Mouse (Mus musculus) adrenal gland (tissue): ENCODE results near the gene E130308A19Rik.

Source experiments
- intact Hi-C: fragments of 180-260 bp; cut with DNase I; formaldehyde crosslinking; loops from one replicate; pipeline ENCODE4 v1.15.1; 2025

Gene E130308A19Rik

DNA sequence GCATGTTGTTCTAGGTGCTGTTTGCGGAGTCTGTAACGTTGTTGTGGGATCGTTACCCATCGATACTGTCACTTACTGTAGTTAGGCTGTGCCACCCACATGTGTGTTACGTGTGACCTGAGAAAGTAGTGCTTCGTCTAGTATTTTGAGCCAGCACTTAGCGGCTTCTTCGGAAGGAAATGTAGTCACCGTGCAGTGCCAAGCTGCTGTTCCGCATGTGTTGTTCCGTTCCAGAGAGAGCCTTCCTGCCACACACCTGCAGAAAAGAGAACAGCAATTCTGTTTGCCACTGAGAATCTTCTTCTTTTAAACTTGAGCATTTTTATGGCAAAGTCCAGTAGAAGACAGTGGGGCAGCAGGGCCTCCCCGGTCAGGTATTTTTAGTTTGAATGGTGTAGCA is 100.5 kb downstream of the E130308A19Rik start:
- intact Hi-C loops: no loop called here

DNA sequence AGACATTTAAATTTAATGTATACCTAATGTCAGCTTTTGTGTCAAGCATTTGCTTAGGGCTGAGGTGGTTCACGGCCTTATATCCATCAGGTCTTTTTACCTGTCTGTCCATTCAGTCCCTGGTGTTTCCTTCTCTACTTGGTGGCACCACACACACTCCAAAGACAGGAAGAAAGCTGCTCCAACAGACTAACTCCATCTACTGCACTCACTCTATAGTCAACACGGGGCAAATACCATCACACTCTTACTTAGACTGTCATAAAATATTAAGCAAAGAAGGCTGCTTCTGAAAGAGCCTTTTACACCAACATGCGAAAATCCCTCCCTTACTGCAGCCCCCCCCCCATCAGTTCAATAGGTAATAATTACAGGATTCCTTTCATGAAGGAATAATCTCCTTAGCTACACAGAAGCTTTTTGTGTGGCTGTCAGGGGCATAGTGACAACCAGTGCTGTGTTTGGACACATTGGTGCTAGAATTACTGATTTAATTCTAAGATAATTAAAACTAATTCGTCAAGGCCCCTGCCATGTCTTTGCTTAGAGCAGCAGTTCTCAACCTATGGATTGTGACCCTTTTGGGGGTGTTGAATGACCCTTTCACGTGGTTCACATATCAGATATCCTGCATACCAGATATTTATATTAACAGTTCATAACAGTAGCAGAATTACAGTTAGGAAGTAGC is 101.3 kb downstream of the E130308A19Rik start:
- intact Hi-C loops: no loop called here

GRCm38 (mm10) chr4:59727878-59728261 is 101.9 kb downstream of the E130308A19Rik start:
- intact Hi-C loops: no loop called here

DNA sequence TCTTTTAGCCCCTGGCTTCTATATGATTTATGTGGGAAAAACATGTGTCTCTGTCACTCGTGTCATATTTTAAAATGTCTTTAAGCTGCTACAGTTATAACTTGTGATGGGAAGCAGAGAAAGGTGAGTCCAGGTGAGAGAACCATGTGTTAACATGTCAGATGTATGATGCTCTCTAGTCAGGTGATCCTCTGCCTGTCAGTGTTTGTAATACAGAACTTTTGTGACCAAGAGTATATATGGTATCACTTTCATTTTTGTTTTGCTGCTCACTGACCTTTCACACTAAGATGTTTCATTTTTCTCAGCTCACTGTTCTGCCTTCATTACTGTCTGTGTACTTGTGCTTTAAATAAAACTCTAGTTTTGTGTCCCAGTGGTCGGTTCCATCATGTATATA is 102.8 kb downstream of the E130308A19Rik start:
- intact Hi-C loops: no loop called here

- intact Hi-C loops: no loop called here
Measured at GRCm38 (mm10) chr4:59731544-59731943, 105.5 kb downstream of the E130308A19Rik start.

GRCm38 (mm10) chr4:59739321-59739720 is 113.3 kb downstream of the E130308A19Rik start:
- intact Hi-C loops: no loop called here

DNA sequence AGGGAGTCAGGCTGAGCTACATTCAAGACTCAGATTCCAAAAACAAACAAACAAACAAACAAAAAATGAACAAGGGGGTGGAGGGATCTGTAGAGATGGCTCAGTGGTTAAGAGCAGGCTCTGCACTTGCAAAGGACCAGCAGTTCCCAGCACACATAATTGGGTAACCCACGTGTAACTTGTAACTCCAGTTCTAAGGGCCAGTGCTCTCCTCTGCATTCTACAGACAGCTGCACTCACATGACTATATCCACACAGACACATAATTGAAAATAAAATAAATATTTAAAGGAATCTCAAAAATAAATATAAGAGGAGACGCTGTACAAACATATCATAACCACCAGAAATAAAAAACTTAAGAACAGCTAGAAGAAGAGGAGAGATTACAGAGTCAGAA is 113.9 kb downstream of the E130308A19Rik start:
- intact Hi-C loops: no loop called here

GRCm38 (mm10) chr4:59753491-59754140 is 127.6 kb downstream of the E130308A19Rik start:
- intact Hi-C loops: no loop called here

GRCm38 (mm10) chr4:59756332-59757082 is 130.5 kb downstream of the E130308A19Rik start:
- intact Hi-C loops: no loop called here

- intact Hi-C loops: no loop called here
Measured at GRCm38 (mm10) chr4:59757452-59758435, 131.7 kb downstream of the E130308A19Rik start.

- intact Hi-C loops: no loop called here
Measured at GRCm38 (mm10) chr4:59760016-59760415, 134.0 kb downstream of the E130308A19Rik start.

DNA sequence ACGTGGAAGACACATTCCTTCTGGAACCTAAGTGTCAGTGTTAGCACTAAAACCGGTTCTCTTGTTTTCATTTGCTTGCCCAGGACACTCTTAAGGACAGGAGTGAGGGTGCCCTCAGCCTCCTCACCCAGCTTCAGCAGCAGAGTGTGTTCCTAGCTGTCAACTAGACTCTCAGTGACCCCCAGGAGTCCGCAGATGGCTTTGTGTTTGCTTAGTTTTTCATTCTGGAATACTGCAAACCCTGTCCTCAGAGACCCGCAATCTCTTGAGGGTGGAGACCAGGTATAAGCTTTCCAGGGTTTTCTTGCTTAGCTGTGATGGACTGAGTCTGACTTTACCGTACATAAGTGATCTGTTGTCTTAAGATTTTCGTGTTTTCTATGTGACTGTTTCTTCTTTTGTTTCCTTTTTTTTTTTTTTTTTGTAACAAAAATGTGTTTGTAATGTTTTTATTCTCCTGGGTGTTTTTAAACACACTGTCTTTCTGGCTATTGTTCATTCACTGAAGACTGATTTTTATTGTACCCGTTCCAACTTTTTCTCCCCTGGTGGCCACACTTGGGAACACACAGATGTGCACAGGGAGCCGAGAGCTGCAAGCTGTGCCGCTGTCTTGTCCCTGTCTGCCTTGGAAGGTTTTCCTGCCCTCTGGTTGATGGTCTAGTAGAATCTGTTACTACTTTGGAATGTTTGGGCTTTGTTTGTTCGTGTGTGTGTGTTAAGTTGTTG is 134.8 kb downstream of the E130308A19Rik start:
- intact Hi-C loops: no loop called here

DNA sequence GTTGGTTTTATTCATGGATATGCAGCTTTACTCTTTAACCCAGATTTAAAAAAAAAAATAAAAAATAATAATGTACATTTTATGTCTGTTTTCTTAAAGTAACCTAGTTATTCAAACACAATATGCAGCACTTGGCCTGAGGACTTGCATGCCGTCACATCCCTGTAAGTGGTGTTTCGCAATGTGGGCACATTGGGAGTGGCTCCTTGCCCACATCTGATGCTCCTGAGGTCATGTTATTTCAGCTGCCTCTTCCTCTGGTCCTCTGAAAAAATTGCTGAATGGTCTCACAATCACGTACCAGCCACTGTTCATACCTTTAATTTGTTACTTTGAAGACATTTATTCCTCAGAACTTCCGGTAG is 135.3 kb downstream of the E130308A19Rik start:
- intact Hi-C loops: no loop called here

- intact Hi-C loops: no loop called here
Measured at GRCm38 (mm10) chr4:59764950-59765349, 138.9 kb downstream of the E130308A19Rik start.

GRCm38 (mm10) chr4:59765385-59766005 is 139.5 kb downstream of the E130308A19Rik start:
- intact Hi-C loops: no loop called here

DNA sequence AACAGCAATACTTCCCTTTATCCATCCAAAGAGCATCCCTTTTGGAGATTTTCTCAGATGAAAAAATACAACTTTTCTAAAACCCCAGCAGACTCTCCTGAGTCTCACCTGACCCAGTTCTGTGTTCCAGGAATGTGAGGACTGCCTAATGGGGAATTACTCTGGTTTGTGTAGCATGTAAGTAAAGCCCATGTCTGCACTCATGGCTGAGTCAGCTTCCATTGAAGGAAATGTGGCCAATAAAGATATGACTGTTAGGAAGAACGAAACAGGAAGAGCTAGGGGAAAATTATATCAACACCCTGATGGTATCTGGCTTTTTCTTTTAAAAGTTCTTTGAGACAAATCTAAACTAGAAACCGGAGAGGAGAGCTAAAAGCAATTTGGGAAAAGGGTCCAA is 141.7 kb downstream of the E130308A19Rik start:
- intact Hi-C loops: no loop called here

GRCm38 (mm10) chr4:59772171-59772879 is 146.3 kb downstream of the E130308A19Rik start:
- intact Hi-C loops: no loop called here

DNA sequence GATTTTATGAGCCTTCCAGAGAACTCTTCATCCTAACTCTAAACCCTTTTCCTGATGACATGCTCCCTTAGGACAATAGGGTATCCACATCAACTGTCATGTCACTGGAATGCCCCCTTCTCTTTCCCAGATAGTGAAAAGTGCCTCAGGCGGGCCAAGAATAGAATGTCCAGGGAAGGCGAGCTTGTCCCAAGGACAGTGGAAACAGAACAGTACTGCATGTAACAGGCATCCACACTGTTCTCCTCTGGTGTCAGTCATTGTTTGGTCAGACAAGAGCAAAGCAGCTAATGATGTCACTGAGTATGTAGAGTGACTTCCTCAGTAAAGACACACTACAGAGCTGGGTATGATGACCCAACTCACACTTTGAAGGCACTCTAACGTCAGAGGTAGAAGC is 151.8 kb downstream of the E130308A19Rik start:
- intact Hi-C loops: no loop called here

DNA sequence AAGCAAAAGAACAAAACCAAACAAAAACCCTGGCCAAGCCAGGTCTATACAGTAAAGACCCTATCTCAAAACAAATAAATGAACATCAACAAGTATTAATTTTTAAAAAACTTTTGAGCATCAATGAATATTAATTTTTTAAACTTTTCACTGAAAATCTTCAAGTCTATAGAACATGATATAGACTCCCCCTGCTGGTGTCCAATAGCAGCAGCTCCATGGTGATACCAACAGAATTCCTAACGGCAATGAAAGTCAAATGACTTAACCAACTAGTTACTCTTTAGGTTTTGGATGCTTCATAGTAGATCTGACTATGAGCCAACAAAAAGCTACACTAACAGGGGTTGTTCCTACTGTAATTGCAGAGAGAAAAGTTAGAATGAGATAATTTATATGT is 154.6 kb downstream of the E130308A19Rik start:
- intact Hi-C loops: no loop called here
